Mouse (Mus musculus) adrenal gland (tissue): ENCODE data around the gene Rpl26.
"Not testable (repeated sequence)": the region's sequence is repeated elsewhere in the genome, so short reads cannot be mapped to it uniquely, and the experiment has no call there.

Experiments used
- intact Hi-C: fragments of 180-260 bp; cut with DNase I; formaldehyde crosslinking; loops from one replicate; pipeline ENCODE4 v1.15.1; 2025

Gene Rpl26

GRCm38 (mm10) chr11:68908846-68909503 lies 7.6 kb downstream of the Rpl26 start:
- intact Hi-C loops: loop anchor here (5.0 kb wide), 1 partner anchor 73 kb away; no protein-coding TSS in a partner anchor

- intact Hi-C loops: loop anchor here (5.0 kb wide), 1 partner anchor 46 kb away; the partner anchor contains the start of gene Arhgef15
Measured at GRCm38 (mm10) chr11:68911531-68912177, 10.3 kb downstream of the Rpl26 start.

GRCm38 (mm10) chr11:68914566-68914965 lies 13.2 kb downstream of the Rpl26 start:
- intact Hi-C loops: loop anchor here (5.0 kb wide), 1 partner anchor 43 kb away; the partner anchor contains the start of gene Arhgef15

GRCm38 (mm10) chr11:68923191-68923590 lies 21.8 kb downstream of the Rpl26 start:
- intact Hi-C loops: no loop called here

- intact Hi-C loops: no loop called here
Measured at GRCm38 (mm10) chr11:68924749-68925148, 23.4 kb downstream of the Rpl26 start.

GRCm38 (mm10) chr11:68926981-68927380 lies 25.6 kb downstream of the Rpl26 start, which contains the start of gene Odf4:
TSS of gene Odf4 (minus strand) at chr11:68927081.
- intact Hi-C loops: no loop called here

GRCm38 (mm10) chr11:68929947-68930346 lies 28.6 kb downstream of the Rpl26 start:
- intact Hi-C loops: no loop called here

GRCm38 (mm10) chr11:68933885-68934507 lies 32.6 kb downstream of the Rpl26 start:
- intact Hi-C loops: no loop called here

- intact Hi-C loops: not testable (repeated sequence)
Measured at GRCm38 (mm10) chr11:68936951-68937350, 35.6 kb downstream of the Rpl26 start.

- intact Hi-C loops: no loop called here
Measured at GRCm38 (mm10) chr11:68939451-68940304, 38.3 kb downstream of the Rpl26 start.

GRCm38 (mm10) chr11:68940516-68940915 lies 39.1 kb downstream of the Rpl26 start:
- intact Hi-C loops: no loop called here

GRCm38 (mm10) chr11:68942731-68943130 lies 41.3 kb downstream of the Rpl26 start:
- intact Hi-C loops: no loop called here

GRCm38 (mm10) chr11:68945245-68945644 lies 43.9 kb downstream of the Rpl26 start:
- intact Hi-C loops: no loop called here

- intact Hi-C loops: no loop called here
Measured at GRCm38 (mm10) chr11:68946001-68946400, 44.6 kb downstream of the Rpl26 start.

- intact Hi-C loops: no loop called here
Measured at GRCm38 (mm10) chr11:68946806-68947440, 45.5 kb downstream of the Rpl26 start.

- intact Hi-C loops: no loop called here
Measured at GRCm38 (mm10) chr11:68947542-68947993, 46.2 kb downstream of the Rpl26 start.

- intact Hi-C loops: no loop called here
Measured at GRCm38 (mm10) chr11:68953903-68954302, 52.5 kb downstream of the Rpl26 start.

- intact Hi-C loops: no loop called here
Measured at GRCm38 (mm10) chr11:68954408-68954807, 53.0 kb downstream of the Rpl26 start.

GRCm38 (mm10) chr11:68955473-68955872 lies 54.1 kb downstream of the Rpl26 start:
- intact Hi-C loops: loop anchor here (5.0 kb wide), 1 partner anchor 43 kb away; no protein-coding TSS in a partner anchor

GRCm38 (mm10) chr11:68956107-68956506 lies 54.7 kb downstream of the Rpl26 start:
- intact Hi-C loops: loop anchor here (5.0 kb wide), 1 partner anchor 44 kb away; no protein-coding TSS in a partner anchor
